Mouse (Mus musculus): Measurements from ENCODE around the gene Dnmt3c. TPM values are rescaled to one million over a fixed set of nuclear protein-coding genes. Genes with fewer than 3 reads are reported as not detected.
A peak's percentile ranks its signal among the peaks of the same experiment; 100 is the strongest.
"Not testable (repeated sequence)": the region's sequence is repeated elsewhere in the genome, so short reads cannot be mapped to it uniquely, and the experiment has no call there.

The Dnmt3c gene
- polyA plus RNA-seq (2016; fragmentation: Nextera tagmentation; extraction: Ambion mirVana) = 0.10 and 0.12 TPM in 2 replicates

DNA sequence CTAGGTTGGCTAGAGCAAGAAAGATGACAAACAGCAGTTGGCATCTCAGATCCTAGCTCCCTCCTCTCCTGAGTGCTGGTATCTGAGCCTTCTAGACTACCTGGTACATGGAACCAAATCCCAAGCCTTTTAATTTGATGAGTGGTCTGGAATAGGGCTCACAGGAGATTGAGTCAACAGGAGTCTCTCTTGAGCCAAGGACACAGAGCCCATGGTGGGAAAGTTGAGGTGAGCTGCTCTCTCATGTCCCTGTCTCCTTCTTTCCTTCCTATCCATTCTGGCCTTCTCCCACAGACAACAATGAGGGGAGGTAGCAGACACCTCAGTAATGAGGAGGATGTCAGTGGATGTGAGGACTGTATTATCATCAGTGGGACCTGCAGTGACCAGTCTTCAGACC, at the start of gene Dnmt3c:
Gene Dnmt3c, plus strand, starts transcription at position 301 of the 400 bp plus-strand sequence.
- no peak for DNase-seq (ENCODE audit: low spot score)
- H3K4me1 ChIP-seq = no peaks in the 10 kb centered on the region
- H3K27ac ChIP-seq = no peak within 1 kb of the TSS
- no peak within 1 kb of the TSS for H3K4me3 ChIP-seq
- no peaks in the 10 kb centered on the region for H3K36me3 ChIP-seq
- no peaks in the 10 kb centered on the region for H3K9me3 ChIP-seq
- H3K27me3 ChIP-seq (ENCODE audit: insufficient read depth, poor library complexity, severe bottlenecking) = 0 out of 2 replicates have a peak, but pooled peaks cover 7% of the 10 kb centered on the region

DNA sequence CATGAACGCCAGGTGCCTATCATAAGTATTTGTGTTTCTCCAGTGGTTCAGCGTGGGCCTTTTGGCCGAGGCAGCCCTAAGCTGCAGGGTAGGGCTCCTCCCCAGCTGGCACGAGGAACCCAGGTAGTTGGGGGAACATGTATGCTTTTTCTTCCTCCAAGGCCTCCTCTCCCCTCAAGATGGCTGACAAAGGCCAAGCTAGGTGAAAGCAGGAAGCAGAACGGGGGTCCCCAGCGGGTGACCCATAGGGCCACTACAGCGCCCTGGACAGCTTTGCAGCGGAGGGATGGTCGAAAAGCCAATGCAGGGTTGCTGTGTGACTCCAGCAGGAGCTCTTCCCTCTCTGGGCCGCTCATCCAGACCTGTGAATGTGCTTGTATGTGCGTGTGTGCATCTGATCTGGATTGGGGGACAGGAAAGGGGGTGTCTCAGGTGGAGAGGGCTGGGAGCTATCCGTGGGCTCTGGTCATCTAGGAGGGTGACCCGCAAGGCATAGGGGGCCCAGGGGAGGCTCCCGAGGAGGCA, 47.6 kb upstream of the Dnmt3c start:
- DNase-seq (ENCODE audit: low spot score) = no peak
- H3K36me3 ChIP-seq = no peaks in the 10 kb centered on the region
- peaks cover 32% of the 10 kb centered on the region for H3K4me1 ChIP-seq
- 22% methylated on average over 14 of the region's 14 CpGs for WGBS
- H3K27me3 ChIP-seq (ENCODE audit: insufficient read depth, poor library complexity, severe bottlenecking) = peaks cover 11% of the 10 kb centered on the region; the same call in 1 of the 2 replicates
- H3K4me3 ChIP-seq = peak overlapping the region; percentile 92
- H3K27ac ChIP-seq = peak overlapping the region; percentile 94
- H3K9me3 ChIP-seq = no peaks in the 10 kb centered on the region

DNA sequence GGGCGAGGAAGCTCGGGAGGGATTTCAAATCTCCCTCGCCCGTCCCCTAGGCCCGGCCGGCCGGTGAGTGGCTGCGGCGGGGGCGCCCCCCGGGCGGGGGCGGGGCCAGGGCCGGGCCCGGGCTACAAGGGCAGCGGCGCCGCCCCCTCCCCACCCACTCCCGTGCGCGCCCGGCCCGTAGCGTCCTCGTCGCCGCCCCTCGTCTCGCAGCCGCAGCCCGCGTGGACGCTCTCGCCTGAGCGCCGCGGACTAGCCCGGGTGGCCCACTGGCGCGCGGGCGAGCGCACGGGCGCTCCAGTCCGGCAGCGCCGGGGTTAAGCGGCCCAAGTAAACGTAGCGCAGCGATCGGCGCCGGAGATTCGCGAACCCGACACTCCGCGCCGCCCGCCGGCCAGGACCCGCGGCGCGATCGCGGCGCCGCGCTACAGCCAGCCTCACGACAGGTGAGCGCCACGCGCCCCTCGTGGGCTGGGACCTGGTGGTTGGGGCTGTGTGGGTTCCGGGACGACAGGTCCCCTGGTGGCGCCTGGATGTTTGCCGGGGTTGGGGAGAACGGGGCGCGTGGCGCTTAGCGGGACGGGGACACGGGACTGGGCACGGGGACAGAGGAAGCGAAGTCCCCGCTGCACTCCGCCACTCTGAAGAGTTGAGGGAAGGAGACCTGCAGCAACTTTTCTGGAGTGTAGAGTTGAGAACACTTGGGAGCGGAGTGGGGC, 47.0 kb upstream of the Dnmt3c start, which contains the start of gene Dnmt3b:
Gene Dnmt3b, plus strand, starts transcription at position 153 of the 716 bp plus-strand sequence.
- H3K4me1 ChIP-seq = peaks cover 32% of the 10 kb centered on the region
- H3K4me3 ChIP-seq = peak within 1 kb of the TSS; percentile 92
- peak; percentile 78 for DNase-seq (ENCODE audit: low spot score)
- no peaks in the 10 kb centered on the region for H3K36me3 ChIP-seq
- no peaks in the 10 kb centered on the region for H3K9me3 ChIP-seq
- whole genome bisulfite sequencing = under 1% methylated on average over 89 of the region's 93 CpGs
- peak within 1 kb of the TSS; percentile 94 for H3K27ac ChIP-seq
- H3K27me3 ChIP-seq (ENCODE audit: insufficient read depth, poor library complexity, severe bottlenecking) = peaks cover 11% of the 10 kb centered on the region; the same call in 1 of the 2 replicates

DNA sequence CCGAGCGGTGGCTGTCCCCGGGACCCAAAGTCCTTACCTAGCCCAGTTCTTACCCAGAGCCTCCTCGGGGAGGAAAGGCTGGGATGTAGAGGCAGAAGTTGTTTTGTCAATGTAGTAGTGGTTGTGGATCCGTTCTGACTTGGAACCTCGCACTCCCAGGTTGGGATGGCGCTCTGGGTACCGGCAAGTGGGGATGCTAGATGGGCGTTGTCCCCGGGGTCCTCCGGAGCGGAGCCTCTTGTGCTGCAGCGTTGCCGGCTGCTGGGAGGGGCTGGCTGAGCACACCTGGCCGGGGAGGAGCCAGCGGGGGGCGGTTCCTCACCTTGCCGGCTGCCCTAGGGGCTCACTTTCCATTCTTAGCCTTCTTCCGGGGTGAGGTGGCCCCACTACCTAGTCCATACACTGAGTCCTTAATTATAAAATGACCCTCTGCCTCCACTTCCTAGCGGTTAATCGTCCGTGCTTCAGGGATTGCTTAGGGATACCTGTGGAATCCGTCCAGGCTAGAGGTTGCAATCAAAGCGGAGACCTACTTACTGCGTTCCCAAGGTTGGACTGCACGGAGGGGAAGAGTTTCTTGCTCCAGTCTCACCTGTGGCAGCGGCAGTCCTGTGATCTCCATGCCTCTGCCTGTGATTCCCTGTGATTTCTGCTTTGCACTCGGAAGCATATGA, 46.3 kb upstream of the Dnmt3c start:
- WGBS = 2% methylated on average over 28 of the region's 28 CpGs
- peaks cover 11% of the 10 kb centered on the region; the same call in 1 of the 2 replicates for H3K27me3 ChIP-seq (ENCODE audit: insufficient read depth, poor library complexity, severe bottlenecking)
- peak overlapping the region; percentile 92 for H3K4me3 ChIP-seq
- H3K36me3 ChIP-seq = 0 out of 2 replicates have a peak, but pooled peaks cover 5% of the 10 kb centered on the region
- no peaks in the 10 kb centered on the region for H3K9me3 ChIP-seq
- H3K4me1 ChIP-seq = peaks cover 32% of the 10 kb centered on the region
- H3K27ac ChIP-seq = peak overlapping the region; percentile 94
- DNase-seq (ENCODE audit: low spot score) = no peak

DNA sequence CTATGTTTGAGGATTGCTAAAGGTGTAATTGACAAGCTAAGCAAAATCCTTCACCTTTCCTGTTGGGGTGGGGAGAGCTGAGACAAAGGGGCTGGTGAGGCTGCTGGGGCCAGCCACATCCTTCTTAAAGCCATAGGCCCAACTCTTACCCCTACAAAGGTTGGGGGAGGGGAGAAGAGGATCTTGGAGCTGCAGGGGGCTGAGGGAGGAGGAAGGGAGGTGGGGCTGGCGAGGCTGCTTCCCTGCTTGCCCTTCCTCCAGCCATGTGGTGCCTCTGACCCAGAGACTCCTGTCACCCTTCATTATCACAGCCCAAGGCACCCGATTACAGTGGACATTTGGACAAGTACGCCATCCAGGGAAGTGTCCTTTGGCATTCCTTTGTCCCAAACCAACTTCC, 44.8 kb upstream of the Dnmt3c start:
- Histone ChIP-seq H3K27ac (peak overlapping the region; percentile 37; the same call in 1 of the 2 replicates), H3K27me3 (ENCODE audit: insufficient read depth, poor library complexity, severe bottlenecking) (peaks cover 11% of the 10 kb centered on the region; the same call in 1 of the 2 replicates), H3K4me1 (peaks cover 39% of the 10 kb centered on the region), H3K36me3 (peaks cover 5% of the 10 kb centered on the region; the same call in 1 of the 2 replicates), H3K4me3 (no peak overlapping the region), H3K9me3 (no peaks in the 10 kb centered on the region)
- WGBS = 29% methylated on average over 3 of the region's 3 CpGs
- no peak for DNase-seq (ENCODE audit: low spot score)

DNA sequence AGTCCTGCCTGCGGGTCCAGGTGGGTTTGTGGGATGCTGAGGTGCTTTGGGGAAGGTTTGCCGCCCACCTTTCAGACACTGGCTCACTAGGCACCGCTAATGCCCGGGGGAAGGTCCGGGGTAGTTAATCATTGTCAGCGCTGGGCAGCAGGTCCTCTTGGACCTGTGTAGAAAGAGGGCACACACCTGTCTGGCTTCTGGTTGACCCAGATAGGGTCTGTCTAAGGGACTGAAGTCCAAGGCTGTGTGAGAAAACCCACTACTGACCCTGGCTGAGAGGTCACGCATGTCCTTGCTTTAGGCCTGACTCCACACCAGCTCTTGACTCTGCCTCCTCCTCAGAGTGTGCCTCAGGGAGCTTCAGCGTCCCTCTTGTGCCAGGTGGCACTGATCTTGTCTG, 38.8 kb upstream of the Dnmt3c start:
- H3K4me1 ChIP-seq = peaks cover 19% of the 10 kb centered on the region
- 81% methylated on average over 7 of the region's 8 CpGs for WGBS
- not testable (repeated sequence) for H3K4me3 ChIP-seq; H3K9me3 ChIP-seq; DNase-seq (ENCODE audit: low spot score); H3K27me3 ChIP-seq (ENCODE audit: insufficient read depth, poor library complexity, severe bottlenecking); H3K27ac ChIP-seq
- peaks cover 18% of the 10 kb centered on the region for H3K36me3 ChIP-seq

DNA sequence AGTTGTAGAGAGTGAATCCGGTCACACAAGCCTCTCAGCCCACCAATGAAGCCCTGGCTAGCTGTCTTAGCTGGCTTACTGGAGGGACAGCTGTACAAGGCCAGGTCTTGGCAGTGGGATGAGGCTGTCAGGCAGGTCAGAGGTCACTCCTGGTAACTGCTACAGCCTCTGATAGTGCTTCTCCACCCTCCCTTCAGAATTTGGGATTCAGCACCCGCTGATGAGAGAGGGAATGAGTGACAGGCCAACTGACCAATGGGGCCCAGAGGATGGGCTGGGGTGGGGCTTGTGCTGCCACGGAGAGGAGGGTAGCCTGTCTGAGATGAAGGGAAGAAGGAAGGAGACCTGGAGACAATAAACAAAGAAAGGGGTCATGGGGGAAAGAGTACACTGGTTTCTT, 35.8 kb upstream of the Dnmt3c start:
- Histone ChIP-seq H3K27me3 (ENCODE audit: insufficient read depth, poor library complexity, severe bottlenecking) (no peaks in the 10 kb centered on the region), H3K9me3 (no peaks in the 10 kb centered on the region), H3K27ac (no peak overlapping the region), H3K36me3 (peaks cover 18% of the 10 kb centered on the region), H3K4me1 (peaks cover 19% of the 10 kb centered on the region), H3K4me3 (no peak overlapping the region)
- no peak for DNase-seq (ENCODE audit: low spot score)
- 33% methylated on average over 3 of the region's 3 CpGs for WGBS

DNA sequence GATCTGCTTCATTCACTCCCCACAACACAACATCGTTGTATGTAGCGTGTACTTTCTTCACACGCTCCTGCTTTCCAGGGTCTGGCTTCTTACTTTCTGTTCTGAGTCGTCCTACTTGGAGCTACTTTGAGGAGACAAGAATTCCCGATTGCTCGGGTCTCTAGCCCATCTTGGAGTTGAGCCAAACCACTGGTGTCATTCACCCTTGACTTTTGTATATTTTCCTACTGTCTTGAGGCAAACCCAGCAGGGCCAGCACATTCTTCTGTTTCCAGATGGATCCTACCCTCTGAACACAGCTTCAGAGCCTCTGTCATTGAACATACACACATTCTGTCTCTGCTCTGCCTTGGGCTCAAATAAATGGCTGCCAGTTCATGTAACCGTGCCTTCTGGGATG, 31.1 kb upstream of the Dnmt3c start:
- peaks cover 7% of the 10 kb centered on the region for H3K4me1 ChIP-seq
- no peak overlapping the region for H3K4me3 ChIP-seq
- WGBS = 89% methylated on average over 7 of the region's 7 CpGs
- H3K9me3 ChIP-seq = no peaks in the 10 kb centered on the region
- no peak for DNase-seq (ENCODE audit: low spot score)
- H3K27me3 ChIP-seq (ENCODE audit: insufficient read depth, poor library complexity, severe bottlenecking) = no peaks in the 10 kb centered on the region
- peaks cover 36% of the 10 kb centered on the region for H3K36me3 ChIP-seq
- H3K27ac ChIP-seq = no peak overlapping the region

DNA sequence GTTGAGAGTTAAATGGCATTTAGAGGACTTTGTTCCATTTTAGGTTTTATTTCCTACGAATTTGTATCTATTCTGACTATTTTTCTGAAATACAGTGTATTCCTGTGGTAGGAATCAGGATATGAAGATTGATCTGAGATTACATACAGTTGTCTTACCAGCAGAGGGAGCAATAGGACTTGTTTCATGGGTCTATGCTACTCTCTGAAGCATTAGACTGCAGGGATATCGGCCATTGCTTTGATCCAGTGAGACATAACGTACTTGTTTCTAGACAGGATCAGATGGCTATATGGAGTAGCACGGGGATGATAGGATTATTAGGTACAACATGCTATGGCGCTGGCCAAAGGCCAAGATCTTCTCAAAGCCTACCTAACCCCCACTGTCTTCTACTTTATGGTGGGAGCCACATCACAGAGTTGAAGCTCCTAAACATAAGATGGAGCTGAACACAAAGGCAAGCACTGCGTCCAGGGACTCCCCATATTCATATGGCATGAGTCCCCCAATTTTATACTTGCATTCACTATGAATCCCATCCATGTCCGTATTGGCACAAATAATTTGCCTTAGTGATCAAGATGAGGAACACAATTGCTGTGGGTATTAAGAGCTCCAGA, 27.6 kb upstream of the Dnmt3c start:
- H3K4me3 ChIP-seq = no peak overlapping the region
- peaks cover 24% of the 10 kb centered on the region for H3K36me3 ChIP-seq
- H3K9me3 ChIP-seq = no peaks in the 10 kb centered on the region
- H3K27ac ChIP-seq = no peak overlapping the region
- no peak for DNase-seq (ENCODE audit: low spot score)
- no peaks in the 10 kb centered on the region for H3K27me3 ChIP-seq (ENCODE audit: insufficient read depth, poor library complexity, severe bottlenecking)
- H3K4me1 ChIP-seq = no peaks in the 10 kb centered on the region
- 70% methylated on average over 7 of the region's 7 CpGs for WGBS

DNA sequence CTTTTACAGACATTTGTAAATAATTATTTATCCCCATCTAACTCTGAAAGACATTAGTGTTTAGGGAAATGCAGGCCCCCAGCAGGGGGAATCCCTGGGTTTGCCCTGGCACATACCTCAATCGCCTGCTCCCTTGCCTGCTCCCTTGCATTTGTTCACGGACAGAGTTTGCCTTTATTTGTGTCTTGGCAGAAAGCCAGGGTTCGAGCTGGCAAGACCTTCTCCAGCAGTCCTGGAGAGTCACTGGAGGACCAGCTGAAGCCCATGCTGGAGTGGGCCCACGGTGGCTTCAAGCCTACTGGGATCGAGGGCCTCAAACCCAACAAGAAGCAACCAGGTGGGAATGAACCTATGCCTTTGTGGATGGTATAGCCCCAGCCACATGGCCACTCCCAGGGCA, 26.3 kb upstream of the Dnmt3c start:
- WGBS = 78% methylated on average over 5 of the region's 5 CpGs
- no peak for DNase-seq (ENCODE audit: low spot score)

DNA sequence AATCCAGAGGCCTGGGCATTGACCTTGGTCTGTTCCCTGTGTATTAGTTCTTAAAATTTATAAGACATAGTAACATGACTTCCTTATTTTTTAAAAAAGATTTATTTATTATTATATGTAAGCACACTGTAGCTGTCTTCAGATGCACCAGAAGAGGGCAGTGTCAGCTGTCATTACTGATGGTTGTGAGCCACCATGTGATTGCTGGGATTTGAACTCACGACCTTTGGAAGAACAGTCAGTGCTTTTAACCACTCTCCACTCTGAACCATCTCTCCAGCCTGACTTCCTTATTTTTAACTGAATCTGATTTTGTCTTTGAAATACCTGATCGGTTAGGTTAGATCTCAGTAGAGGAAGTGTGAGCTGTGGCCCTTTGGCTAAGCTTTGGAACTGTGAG, 23.8 kb upstream of the Dnmt3c start:
- WGBS = 88% methylated on average over 2 of the region's 2 CpGs
- Histone ChIP-seq H3K9me3 (no peaks in the 10 kb centered on the region), H3K4me3 (no peak overlapping the region), H3K27ac (no peak overlapping the region), H3K27me3 (ENCODE audit: insufficient read depth, poor library complexity, severe bottlenecking) (no peaks in the 10 kb centered on the region), H3K36me3 (peaks cover 39% of the 10 kb centered on the region), H3K4me1 (no peaks in the 10 kb centered on the region)
- DNase-seq (ENCODE audit: low spot score) = no peak

More for the DNA sequence above, 26.3 kb upstream of the Dnmt3c start:
- Histone ChIP-seq H3K9me3 (no peaks in the 10 kb centered on the region), H3K27me3 (ENCODE audit: insufficient read depth, poor library complexity, severe bottlenecking) (no peaks in the 10 kb centered on the region), H3K36me3 (peaks cover 33% of the 10 kb centered on the region), H3K4me3 (no peak overlapping the region), H3K27ac (no peak overlapping the region), H3K4me1 (no peaks in the 10 kb centered on the region)

DNA sequence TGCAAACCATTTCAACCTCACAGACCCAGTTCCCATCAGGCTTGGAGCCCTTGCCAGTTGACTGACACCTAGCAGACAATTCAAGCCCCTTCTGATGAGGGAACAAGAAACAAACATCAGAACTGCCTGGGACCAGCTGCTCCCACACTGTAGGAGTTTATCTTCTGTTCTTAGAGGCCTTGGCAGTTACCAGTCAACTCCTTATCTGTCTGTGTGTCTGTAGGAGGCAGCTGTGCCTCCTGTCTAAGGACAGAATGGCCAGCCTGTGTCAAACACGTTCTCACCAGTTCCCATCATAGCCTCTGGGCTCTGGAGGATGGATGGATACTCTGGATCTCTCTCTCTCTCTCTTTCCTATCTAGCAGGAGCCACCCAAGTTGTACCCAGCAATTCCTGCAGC, 21.1 kb upstream of the Dnmt3c start:
- not testable (repeated sequence) for H3K9me3 ChIP-seq; H3K4me1 ChIP-seq; H3K4me3 ChIP-seq; H3K27ac ChIP-seq; DNase-seq (ENCODE audit: low spot score); H3K27me3 ChIP-seq (ENCODE audit: insufficient read depth, poor library complexity, severe bottlenecking)
- 30% methylated on average over 1 of the region's 1 CpGs for WGBS
- peaks cover 48% of the 10 kb centered on the region for H3K36me3 ChIP-seq

DNA sequence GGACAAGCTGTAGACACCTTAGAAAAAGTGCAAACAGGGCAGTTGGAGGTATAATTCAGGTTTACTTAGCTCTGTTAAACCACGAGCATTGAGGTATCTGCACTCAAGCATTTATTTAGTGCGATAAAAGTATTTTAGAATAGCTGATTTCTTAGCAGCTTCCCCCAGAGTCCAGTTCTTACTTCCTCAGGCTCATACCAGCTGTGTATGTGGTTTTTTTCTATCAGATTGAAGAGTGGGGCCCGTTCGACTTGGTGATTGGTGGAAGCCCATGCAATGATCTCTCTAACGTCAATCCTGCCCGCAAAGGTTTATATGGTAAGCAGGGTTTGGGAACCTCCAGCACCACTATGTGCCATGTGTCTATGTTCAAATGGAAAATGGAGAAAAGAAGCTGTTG, 19.5 kb upstream of the Dnmt3c start:
- Histone ChIP-seq H3K27ac (no peak overlapping the region), H3K9me3 (no peaks in the 10 kb centered on the region), H3K36me3 (peaks cover 59% of the 10 kb centered on the region), H3K4me1 (no peaks in the 10 kb centered on the region), H3K4me3 (no peak overlapping the region), H3K27me3 (ENCODE audit: insufficient read depth, poor library complexity, severe bottlenecking) (no peaks in the 10 kb centered on the region)
- WGBS = 86% methylated on average over 6 of the region's 6 CpGs
- DNase-seq (ENCODE audit: low spot score) = no peak
